ENCODE assay signal across 19 mouse cellular contexts in genomic region chr14:15809083-15809482, GRCm38 (mm10).
DNase-seq lines count a peak whose midpoint lies in the region; ATAC-seq lines count a peak whose summit lies in the region.
"Had no signal": no experiment of that assay in that cellular context is flagged by ENCODE, and none has a peak within 500 bp of the region (broad histone marks: within the 10 kb centered on the region; RNA-seq: fewer than 3 reads in every experiment).

No protein-coding gene starts in this region.

- peak; percentile 91 for ATAC-seq in CD4-positive, CD25-positive, alpha-beta regulatory T cell, adult 4 months
- ATAC-seq in activated CD4-positive, CD25-positive, alpha-beta regulatory T cell, adult 4 months, result peak; percentile 80
- ATAC-seq in inflammation-experienced regulatory T-cells, adult 6 months, result peak; percentile 83
- ATAC-seq in megakaryocyte progenitor cell, adult 5-6 weeks (replicated peaks; ENCODE audit: poor library complexity), result no peak
- ATAC-seq: forebrain, embryonic 14.5 days; forebrain, embryonic 16.5 days; Patski had no signal

- no peak for DNase-seq in lung, postnatal 4 days
- no peak for DNase-seq in ovary, adult 18-20 months (ENCODE audit: low spot score)
- DNase-seq: adrenal gland, adult 2 months; adrenal gland, postnatal 10 days; adrenal gland, postnatal 25 days; cerebellum, adult 11 months; cerebellum, adult 18-20 months; cerebellum, adult 8-10 months; cerebellum, adult 9-11 months; cerebellum, postnatal 14 days; cerebellum, postnatal 36 days; embryo, embryonic 11 days had no signal
